Mouse (Mus musculus): ENCODE measurements around the gene Trim56. TPM values are rescaled to one million over a fixed set of nuclear protein-coding genes. Genes with fewer than 3 reads are reported as not detected.
"Not testable (repeated sequence)": the region's sequence is repeated elsewhere in the genome, so short reads cannot be mapped to it uniquely, and the experiment has no call there.

The Trim56 gene
- 10 to 100 TPM; 13.6 to 13.8 TPM for total RNA-seq (2021)
- long read RNA-seq, experiment 1, partial matches to known transcripts, result 0 of 2 reads
- long read RNA-seq, experiment 1, other reads (novel, unspliced or antisense), result 2 of 2 reads
- long read RNA-seq, experiment 2, partial matches to known transcripts, result 0 of 7 reads
- long read RNA-seq, experiment 2, other reads (novel, unspliced or antisense), result 7 of 7 reads

DNA sequence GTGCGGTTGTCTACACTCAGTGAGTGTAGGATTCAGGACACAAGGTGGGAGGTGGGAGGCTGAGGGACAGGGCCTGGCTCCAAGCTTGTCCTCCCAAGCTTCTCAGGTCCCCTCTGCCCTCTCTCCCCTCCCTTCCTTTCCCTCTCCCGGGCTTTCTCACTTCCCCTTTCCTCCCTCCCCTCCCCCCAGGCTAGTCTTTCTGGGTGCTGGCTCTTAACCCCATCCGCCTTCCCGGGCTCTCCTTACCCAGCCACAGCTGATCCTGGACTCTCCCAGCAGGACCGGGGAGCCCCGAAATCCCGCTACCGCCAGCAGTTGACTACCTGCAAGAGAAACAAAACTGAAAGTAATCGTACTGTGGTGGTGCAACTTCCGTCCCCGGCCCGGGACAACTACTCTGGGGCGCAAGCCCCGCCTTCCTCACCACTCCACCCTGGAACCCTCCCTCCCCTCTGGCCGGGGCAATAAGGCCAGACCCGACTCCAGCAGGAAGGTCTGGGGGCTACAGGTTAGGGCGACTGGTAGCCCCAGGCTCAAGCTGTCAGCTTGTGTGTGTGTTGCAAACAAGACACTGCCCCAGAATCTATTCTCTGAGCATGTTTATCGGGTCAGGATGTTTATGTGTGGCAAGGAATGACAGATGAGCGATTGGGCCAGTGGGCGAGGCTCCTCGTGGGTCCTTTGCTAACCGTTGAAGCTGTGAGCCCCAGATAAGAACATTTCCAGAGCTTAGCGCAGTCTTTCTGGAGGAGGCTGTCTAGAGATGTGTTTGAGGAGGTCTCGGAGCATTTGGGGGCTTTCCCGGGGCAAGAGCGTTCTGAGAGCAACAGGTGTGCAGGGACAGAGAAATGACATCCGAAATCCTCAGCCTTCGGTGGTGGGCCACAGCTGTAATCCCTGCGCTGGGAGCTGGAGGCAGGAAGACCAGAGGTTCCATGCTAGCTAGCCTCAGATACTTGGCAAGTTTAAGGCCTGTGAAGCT lies at the start of gene Trim56:
TSS of gene Trim56 (minus strand) at position 344 of the 982 bp plus-strand sequence.
- DNase-seq (ENCODE audit: low spot score in 2 of 2), result peak; percentile 36 to 72

DNA sequence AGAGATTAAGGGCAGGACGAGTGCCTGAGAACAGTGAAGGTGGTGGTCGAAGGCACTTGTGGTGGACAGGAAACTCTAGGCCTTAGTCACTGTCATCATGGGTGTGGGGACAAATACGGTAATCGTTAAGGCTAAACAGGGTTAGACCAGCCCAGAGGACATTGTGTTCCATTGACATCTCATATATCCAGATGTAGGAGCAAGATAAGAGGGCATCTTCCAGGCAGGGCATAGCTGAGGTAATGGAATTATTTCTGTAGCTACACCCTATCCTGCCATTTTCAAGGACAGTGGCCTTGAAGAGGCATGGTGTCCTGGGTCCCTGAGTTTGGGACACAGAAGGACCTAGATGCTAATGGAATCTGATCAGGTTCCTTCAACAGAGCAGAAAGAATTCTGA lies 45.8 kb upstream of the Trim56 start:
- no peak for DNase-seq (ENCODE audit: low spot score in 2 of 2)

DNA sequence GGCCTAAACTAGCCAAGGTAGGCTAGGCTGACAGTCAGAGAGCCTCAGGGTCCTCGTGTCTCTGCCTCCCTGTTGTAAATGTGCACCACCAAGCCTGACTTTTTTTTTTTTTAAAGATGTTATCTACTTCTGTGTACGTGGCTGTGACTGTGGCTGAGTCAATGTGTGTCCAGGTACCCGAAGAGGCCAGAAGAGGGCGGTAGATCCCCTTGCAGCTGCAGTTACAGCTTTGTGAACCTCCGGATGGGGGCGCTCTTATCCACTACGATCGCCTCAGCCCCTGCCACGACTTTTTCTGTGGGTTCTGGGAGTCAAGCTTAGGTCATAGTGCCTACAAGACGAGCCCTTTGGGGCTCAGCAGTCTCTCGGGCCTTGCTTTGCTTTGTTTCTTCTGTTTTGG lies 43.5 kb upstream of the Trim56 start:
- DNase-seq (ENCODE audit: low spot score in 2 of 2), result peak; percentile 24 to 59

DNA sequence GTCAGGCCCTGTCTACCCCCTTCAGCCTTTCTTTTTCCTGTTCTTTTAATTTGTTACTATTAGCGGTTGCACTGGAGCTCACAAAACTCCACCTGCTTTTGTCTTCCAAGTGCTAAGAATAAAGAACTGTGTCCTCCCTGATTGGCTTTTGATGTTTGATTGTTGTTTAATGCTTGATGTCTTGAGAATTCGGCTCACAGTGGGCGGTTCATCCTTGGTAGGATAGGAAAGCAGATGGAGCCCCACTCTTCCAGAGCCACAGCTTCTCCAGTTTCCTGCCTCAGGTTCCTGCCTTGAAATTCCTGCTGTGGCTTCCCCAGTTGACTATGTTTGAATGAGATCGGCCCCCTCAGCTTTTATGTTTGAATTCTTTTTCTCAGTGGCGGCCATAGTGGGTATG lies 37.3 kb upstream of the Trim56 start:
- DNase-seq (ENCODE audit: low spot score in 2 of 2), result no peak

DNA sequence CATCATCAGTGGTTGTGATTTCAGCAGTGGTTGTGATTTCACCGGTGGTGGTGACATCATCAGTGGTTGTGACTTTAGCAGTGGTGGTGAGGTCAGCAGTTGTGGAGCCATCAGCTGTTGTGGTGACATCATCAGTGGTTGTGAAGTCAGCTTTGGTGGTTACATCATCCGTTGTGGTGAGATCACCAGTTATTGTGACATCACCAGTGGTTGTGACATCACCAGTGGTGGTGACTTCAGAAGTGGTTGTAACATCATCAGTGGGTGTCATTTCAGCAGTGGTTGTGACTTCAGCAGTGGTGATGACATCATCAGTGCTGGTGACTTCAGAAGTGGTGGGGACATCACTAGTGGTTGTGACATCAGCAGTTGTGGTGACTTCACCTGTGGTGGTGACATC lies 36.6 kb upstream of the Trim56 start:
- no peak for DNase-seq (ENCODE audit: low spot score in 2 of 2)

DNA sequence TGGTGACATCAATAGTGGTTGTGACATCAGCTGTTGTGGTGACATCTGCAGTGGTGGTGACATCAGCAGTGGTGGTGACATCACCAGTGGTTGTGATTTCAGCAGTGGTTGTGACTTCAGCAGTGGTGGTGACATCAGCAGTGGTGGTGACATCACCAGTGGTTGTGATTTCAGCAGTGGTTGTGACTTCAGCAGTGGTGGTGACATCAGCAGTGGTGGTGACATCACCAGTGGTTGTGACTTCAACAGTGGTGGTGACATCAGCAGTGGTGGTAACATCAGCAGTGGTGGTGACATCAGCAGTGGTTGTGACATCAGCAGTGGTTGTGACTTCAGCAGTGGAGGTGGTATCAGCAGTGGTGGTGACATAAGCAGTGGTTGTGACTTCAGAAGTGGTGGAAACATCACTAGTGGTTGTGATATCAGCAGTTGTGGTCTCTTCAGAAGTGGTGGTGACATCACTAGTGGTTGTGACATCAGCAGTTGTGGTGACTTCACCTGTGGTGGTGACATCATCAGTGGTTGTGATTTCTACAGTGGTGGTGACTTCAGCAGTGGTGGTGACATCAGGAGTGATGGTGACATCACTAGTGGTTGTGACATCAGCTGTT lies 33.4 kb upstream of the Trim56 start, which contains the start of gene Muc3:
TSS of gene Muc3 (minus strand) at position 51 of the 611 bp plus-strand sequence.
- not testable (repeated sequence) for DNase-seq (ENCODE audit: low spot score in 2 of 2)

DNA sequence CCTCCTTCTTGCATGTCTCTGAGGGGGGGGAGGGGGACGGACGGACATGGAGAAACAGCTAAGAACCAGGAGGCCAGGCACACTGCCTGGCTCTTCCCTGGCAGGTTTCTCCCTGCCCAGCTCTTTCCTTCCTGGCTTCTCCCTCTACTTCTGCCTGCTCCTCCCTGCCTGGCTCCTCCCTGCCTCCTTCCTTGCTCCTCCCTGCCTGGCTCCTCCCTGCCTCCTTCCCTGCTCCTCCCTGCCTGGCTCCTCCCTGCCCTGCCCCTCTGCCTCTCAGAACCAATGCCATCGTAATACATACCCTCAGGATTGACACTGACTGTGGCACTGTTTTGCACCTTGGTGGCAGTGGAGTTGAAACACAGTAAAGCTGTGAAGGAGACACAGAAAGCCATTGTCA lies 24.8 kb upstream of the Trim56 start:
- no peak for DNase-seq (ENCODE audit: low spot score in 2 of 2)

DNA sequence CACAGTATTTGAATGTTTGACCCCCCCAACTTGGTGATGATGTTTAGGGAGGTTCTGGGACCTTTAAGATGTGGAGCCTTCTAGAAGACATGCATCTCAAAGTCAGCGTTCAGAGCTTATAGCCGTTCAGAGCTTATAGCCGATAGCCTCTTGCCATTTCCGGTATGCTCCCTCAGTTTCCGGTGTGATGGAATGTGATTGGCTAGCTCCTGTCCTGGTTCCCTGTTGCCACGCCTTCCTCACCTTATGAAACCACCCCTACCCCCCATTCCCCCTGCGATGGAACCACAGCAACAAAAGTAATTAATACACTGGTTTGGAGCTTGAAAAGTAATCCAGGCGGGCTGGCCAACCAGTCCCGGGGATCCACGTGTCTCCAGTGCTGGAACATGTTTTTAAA lies 23.0 kb upstream of the Trim56 start:
- no peak for DNase-seq (ENCODE audit: low spot score in 2 of 2)

DNA sequence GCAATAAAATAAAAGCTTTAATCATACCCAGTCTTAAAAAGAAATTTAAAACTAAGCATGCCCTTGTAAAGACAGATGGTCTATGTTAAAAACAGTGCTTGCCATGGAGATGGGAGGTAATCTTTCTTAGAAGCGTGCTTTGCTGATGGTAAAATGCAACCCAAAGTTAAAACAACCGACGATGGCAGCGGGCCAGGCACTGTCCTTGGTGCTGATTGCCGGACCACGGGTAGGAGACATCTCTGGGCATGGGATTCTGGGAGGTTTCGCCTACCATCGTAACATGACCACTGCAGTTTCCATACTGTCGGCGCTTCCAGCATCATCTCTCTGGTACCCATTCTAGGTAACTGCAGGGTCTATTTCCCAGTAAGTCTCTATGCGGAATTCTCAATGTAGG lies 18.9 kb upstream of the Trim56 start:
- peak in 1 of 2 experiments; percentile 46 for DNase-seq (ENCODE audit: low spot score in 2 of 2)

DNA sequence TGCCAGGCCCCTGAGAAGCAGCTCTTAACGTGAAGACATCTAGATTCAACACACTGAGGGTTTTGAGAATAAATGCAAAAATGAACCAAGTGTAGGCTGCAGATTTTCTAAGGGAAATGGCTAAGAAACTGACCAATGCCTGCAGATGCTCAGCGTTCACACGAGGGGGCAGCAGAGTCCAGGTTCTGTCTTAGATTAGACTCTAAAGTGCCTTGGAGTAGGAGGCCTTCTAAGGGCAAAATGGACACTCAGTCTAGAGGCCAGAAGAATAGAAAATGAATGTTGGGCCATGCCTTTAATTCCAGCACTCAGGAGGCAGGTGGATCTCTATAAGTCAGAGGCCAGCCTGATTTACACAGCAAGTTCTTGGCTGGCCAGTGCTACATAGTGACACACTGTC lies 15.5 kb upstream of the Trim56 start:
- DNase-seq (ENCODE audit: low spot score in 2 of 2), result peak in 1 of 2 experiments; percentile 39

DNA sequence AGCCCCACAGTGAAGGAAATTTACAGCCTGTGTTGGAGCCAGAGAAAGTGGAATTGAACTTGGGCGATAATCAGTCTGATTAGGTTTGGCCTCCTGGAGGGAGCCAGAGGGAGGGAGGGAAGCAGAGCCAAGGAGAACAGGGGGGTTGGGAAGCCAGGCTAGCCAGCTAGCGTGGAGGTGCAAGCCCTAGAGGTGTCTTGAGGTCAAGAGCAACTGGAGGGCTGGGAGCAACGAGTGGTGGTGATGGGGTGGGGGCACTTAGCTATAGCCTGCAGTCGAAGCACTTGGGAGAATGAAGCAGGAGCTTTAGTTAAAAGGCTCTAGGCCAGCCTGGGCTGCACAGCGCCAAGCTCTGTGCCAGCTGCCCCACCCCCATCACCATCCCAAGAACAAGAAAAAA lies 13.3 kb upstream of the Trim56 start:
- DNase-seq (ENCODE audit: low spot score in 2 of 2), result no peak

DNA sequence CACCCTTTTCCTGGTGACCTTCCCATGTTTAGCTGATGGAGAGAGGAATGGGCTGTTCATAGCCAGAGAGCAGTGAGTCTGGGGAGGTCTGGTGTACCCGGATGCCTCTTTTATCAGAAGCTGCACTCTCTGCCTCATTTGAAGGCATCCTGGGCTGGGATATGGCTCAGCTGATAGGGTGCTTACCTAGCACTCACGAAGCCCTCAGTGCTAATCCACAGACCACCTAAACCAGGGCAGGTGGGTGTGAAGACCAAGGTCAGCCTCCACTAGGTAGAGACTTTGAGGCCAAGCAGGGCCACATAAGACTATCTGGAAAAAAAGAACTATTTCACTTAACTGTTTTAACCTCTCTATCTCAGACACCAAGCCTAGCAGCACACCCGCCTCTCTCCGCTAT lies 7.5 kb upstream of the Trim56 start:
- no peak for DNase-seq (ENCODE audit: low spot score in 2 of 2)

DNA sequence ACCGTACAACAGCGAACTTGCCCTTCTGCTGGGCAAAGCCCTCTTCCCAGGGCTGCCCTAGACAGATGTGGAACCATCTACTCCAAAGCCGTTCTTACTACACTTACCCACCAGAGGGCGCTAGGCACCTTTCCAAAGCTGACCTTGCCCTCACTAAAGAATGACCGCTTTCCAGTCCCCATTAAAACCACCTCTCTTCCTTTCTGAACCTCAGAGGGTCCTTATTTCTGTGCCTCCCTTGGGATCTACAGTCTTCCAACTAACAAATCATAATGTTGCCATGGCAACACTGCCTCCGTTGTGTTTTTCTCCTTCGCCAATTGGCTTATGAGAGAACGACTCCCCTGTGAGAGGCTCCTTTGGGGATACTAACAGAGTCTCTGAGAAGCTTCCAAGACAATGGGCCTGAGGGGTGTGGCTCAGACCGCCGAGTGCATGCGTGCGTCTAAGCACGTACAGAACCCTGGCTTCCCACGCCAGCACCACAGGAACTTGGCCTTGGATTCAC lies 6.7 kb upstream of the Trim56 start:
- peak; percentile 63 to 78 for DNase-seq (ENCODE audit: low spot score in 2 of 2)

DNA sequence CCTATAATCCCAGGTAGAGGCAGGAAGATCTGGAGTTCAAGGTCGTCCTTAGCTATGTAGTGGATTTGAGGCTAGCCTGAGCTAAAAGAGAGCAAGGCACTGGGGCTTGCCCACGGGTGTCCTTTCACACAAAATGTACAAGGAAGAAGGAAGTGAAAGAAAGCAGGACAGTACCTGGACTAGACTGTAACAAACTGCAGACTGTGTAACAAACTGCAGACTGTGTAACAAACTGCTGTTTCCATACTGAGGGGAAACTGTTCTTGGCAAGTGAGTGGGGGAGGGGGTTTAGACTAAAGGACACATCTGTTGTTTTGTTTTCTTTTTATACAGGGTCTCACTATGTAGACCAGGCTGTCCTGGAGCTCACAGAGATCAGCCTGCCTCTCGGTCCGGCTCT lies 5.3 kb upstream of the Trim56 start:
- no peak for DNase-seq (ENCODE audit: low spot score in 2 of 2)

DNA sequence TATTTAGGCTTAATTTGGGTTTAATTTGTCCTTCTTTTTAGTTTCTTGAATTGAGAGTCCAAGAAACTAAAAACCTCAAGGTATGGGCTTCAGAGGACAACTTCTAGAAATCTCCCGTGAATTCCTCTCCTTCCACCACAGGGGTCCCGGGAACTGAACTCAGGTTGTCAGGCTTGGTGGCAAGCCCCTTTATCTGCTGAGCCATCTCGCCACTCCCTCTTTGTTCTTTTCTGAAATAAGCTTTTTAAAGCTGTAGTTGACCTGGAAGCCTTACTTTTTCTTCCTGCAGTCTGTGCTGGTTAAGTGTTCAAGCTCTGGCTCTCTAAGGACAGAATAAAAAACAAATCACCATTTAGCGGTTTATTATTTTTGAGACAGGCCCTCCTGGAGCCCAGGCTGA lies 2.9 kb upstream of the Trim56 start:
- DNase-seq (ENCODE audit: low spot score in 2 of 2), result no peak

DNA sequence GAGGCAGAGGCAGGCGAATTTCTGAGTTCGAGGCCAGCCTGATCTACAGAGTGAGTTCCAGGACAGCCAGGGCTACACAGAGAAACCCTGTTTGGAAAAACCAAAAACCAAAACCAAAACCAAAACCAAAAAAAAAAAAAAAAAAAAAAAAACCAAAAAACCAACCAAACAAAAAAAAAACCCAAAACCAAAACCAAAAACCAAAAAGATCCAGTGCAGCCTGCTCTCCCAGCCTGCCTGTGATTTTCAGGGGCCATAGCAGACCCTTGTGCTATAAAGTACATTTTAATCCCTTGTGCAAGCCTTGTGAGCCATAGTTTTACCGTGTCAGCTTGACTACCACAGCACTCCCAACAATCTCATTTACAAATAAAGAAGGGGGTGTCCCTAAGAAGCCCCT lies 2.0 kb upstream of the Trim56 start:
- not testable (repeated sequence) for DNase-seq (ENCODE audit: low spot score in 2 of 2)

DNA sequence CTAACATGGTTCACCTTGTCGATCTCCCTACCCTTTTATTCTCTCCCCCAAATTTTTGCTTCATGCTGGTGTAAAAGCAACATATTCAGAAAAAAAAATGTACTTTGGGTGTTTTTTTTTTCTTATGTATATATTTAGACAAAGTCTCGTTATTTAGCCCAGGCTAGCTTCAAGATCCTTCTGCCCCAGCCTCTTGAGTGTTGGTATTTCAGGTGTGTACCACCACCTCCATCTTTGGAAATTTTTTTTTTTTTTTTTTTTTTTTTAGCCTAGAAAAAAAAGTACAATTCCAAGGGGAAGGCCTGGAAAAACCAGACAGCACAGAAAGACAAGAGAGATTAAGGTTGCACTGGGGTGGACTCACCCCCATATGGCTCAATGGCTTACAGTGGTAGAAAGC lies 978 bp upstream of the Trim56 start:
- no peak for DNase-seq (ENCODE audit: low spot score in 2 of 2)

DNA sequence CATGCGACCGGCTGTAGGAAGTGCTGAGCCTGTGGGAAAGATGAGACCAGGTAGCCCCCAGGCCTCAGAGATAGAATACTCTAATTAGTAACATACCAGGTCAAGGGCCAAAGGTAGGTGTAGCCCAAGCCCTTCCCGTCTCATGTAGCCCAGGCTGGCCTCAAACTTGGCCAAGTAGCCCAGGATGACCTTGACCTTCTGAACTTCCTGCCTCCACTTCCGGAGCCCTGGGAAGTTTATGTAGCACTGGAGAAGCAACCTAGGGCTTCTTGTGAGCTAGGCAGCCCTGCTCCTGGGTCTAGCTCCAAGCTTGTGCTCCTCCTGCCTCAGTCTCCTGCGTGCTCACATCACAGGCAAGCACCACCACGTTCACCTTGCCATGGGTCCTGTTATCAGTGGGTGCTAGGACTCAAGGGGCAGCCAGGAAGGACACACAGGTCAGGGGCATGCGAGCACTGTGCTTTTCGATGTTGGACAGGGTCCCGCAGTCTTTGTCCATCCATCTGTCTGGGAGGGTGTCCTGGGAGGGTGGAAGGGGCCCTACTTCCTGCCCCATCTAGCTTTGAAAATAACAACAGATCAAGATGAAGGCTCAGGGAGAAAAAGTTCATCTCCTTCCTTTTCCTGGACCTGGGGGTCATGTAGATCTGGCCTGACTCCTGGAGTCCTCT lies 983 bp downstream of the Trim56 start:
- no peak for DNase-seq (ENCODE audit: low spot score in 2 of 2)

DNA sequence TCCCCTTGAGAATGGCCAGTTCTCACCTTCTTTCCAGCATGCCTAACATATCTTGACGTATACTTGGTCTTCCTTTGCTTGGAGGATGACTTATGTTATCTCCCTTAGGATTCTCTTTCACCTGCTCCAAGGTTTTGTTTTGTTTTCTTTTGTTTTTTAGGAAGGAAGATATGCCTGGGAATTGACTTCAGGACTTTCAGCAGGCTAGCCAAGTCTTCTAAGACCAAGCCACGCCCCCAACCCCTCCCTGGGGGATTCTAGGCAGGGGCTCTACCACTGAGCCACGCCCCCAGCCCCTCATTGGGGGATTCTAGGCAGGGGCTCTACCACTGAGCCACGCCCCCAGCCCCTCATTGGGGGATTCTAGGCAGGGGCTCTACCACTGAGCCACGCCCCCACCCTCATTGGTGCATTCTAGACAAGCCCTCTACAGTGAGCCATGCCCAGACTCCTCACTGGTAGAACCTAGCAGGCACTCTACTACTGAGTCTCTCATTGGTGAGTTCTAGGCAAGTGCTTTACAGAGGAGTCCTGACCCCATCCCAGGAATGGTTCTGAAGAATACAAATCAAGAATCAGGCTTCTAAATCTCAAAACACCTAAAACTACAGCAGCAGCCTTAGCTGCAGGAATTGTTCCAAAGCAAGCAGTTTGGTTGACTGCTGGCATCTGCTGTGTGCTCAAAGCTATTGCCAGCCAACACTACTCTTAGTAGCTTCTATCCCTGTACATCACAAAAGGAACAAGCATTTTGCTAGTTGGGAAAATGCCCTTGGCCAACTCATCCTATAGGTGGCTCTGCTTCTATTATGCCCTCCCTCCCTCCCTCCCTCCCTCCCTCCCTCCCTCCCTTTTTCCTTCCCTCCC lies 4.2 kb downstream of the Trim56 start:
- no peak for DNase-seq (ENCODE audit: low spot score in 2 of 2)

DNA sequence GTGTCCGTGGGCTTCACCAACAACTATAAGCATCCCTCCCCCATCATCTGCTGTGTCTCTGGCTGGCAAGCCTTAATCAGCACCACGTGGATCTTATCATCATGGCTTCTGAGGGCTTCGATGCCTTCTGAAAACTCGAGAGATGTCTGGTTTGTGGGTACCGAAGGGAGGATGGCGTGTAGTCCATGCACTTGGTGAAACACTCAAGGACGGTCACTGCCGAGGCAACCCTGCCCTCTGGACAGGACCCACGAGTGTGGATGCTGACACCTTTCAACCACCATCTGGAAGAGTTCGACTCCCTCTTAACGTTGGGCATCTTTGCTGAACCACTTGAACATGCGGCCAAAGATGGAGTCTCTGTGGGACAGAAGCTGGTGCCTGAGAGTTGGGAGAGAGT lies 5.1 kb downstream of the Trim56 start:
- DNase-seq (ENCODE audit: low spot score in 2 of 2), result no peak

Measured in gastrocnemius, postnatal 4 days (tissue).